Mouse (Mus musculus) adrenal gland, postnatal 14 days (tissue): ENCODE results near the gene Caln1. TPM values are rescaled to one million over a fixed set of nuclear protein-coding genes. Genes with fewer than 3 reads are reported as not detected.
A peak's percentile ranks its signal among the peaks of the same experiment; 100 is the strongest.

Experiments used
- DNase-seq: peaks from one replicate; pipeline ENCODE4 v3.0.0; 2021; ENCODE audit warnings: mixed read lengths
- total RNA-seq: library from RNA; stranded (reverse); gene quantifications from 2 replicates; pipeline ENCODE4 v1.2.3, GENCODE M21; 2021

Caln1 gene
- total RNA-seq, 1 experiment from 2014 or later, result 35.2 TPM

GRCm38 (mm10) chr5:130394386-130394785 lies 25.1 kb downstream of the Caln1 start:
- peak; percentile 69 for DNase-seq

- peak; percentile 30 for DNase-seq
These were observed 25.9 kb downstream of the Caln1 start for GRCm38 (mm10) chr5:130395142-130395541.

- no peak for DNase-seq
These were observed 31.1 kb downstream of the Caln1 start for GRCm38 (mm10) chr5:130400136-130400917.

GRCm38 (mm10) chr5:130405201-130405600 lies 35.9 kb downstream of the Caln1 start:
- peak; percentile 68 for DNase-seq

- DNase-seq, result no peak
These were observed 40.5 kb downstream of the Caln1 start for GRCm38 (mm10) chr5:130409706-130410105.

GRCm38 (mm10) chr5:130411516-130411915 lies 42.3 kb downstream of the Caln1 start:
- DNase-seq, result no peak

GRCm38 (mm10) chr5:130447438-130447837 lies 78.2 kb downstream of the Caln1 start:
- DNase-seq, result no peak

GRCm38 (mm10) chr5:130448491-130448890 lies 79.2 kb downstream of the Caln1 start:
- DNase-seq, result peak; percentile 59

- peak; percentile 57 for DNase-seq
These were observed 79.9 kb downstream of the Caln1 start for GRCm38 (mm10) chr5:130448931-130449856.

- DNase-seq, result no peak
These were observed 80.8 kb downstream of the Caln1 start for GRCm38 (mm10) chr5:130450031-130450541.

GRCm38 (mm10) chr5:130458076-130458475 lies 88.8 kb downstream of the Caln1 start:
- DNase-seq, result no peak

GRCm38 (mm10) chr5:130472209-130472608 lies 103.0 kb downstream of the Caln1 start:
- DNase-seq, result peak; percentile 22

GRCm38 (mm10) chr5:130474876-130475275 lies 105.6 kb downstream of the Caln1 start:
- DNase-seq, result no peak

- peak; percentile 45 for DNase-seq
These were observed 107.5 kb downstream of the Caln1 start for GRCm38 (mm10) chr5:130476741-130477140.

GRCm38 (mm10) chr5:130480290-130480689 lies 111.0 kb downstream of the Caln1 start:
- no peak for DNase-seq

- no peak for DNase-seq
These were observed 122.2 kb downstream of the Caln1 start for GRCm38 (mm10) chr5:130491471-130491870.

- no peak for DNase-seq
These were observed 123.0 kb downstream of the Caln1 start for GRCm38 (mm10) chr5:130492305-130492704.

- DNase-seq, result no peak
These were observed 133.3 kb downstream of the Caln1 start for GRCm38 (mm10) chr5:130502541-130502940.

- no peak for DNase-seq
These were observed 135.6 kb downstream of the Caln1 start for GRCm38 (mm10) chr5:130504891-130505290.

- no peak for DNase-seq
These were observed 141.3 kb downstream of the Caln1 start for GRCm38 (mm10) chr5:130510516-130510915.

GRCm38 (mm10) chr5:130515395-130515794 lies 146.1 kb downstream of the Caln1 start:
- DNase-seq, result no peak

- no peak for DNase-seq
These were observed 151.3 kb downstream of the Caln1 start for GRCm38 (mm10) chr5:130520527-130520926.

- DNase-seq, result no peak
These were observed 158.2 kb downstream of the Caln1 start for GRCm38 (mm10) chr5:130527416-130527815.
